Mouse (Mus musculus) olfactory bulb, adult 2 months (tissue): ENCODE data around the gene Rab31. TPM values are rescaled to one million over a fixed set of nuclear protein-coding genes. Genes with fewer than 3 reads are reported as not detected.
A peak's percentile ranks its signal among the peaks of the same experiment; 100 is the strongest.

Experiments
- H3K27ac ChIP-seq: fragments of 200-500 bp; 2 replicates; pipeline ENCODE4 v1.5.1; 2012; ENCODE audit warnings: low read depth, low read length; ENCODE audit not compliant: insufficient read depth
- H3K4me1 ChIP-seq: fragments of 200-500 bp; 2 replicates; pipeline ENCODE4 v1.6.1; 2012; ENCODE audit warnings: low read length; ENCODE audit not compliant: control insufficient read depth, insufficient read depth
- H3K4me3 ChIP-seq: fragments of 200-500 bp; 2 replicates; pipeline ENCODE4 v1.5.1; 2012; ENCODE audit warnings: mild to moderate bottlenecking, low read depth, low read length, moderate library complexity; ENCODE audit not compliant: insufficient read depth
- CTCF ChIP-seq: fragments of 200-500 bp; IDR thresholded peaks from 2 replicates; pipeline ENCODE4 v1.5.1; 2012; ENCODE audit warnings: low read depth, mild to moderate bottlenecking, low read length, moderate library complexity; ENCODE audit not compliant: insufficient read depth
- POLR2A ChIP-seq: fragments of 200-500 bp; IDR thresholded peaks from 2 replicates; pipeline ENCODE4 v1.6.1; 2012; ENCODE audit warnings: mild to moderate bottlenecking, low read depth, low read length, moderate library complexity; ENCODE audit not compliant: insufficient read depth
- WGBS: fragments of 180-500 bp; shearing (Covaris S2); methylation state at CpG from one replicate; pipeline ENCODE4 v1.1.7; 2018; 5-methylcytosine and 5-hydroxymethylcytosine counted together
- polyA plus RNA-seq: library from polyadenylated mRNA; stranded (reverse); fragments of >200 nt; gene quantifications from 2 replicates; pipeline ENCODE4 v1.2.4, GENCODE M21; 2012; ENCODE audit warnings: low replicate concordance; ENCODE audit not compliant: missing spikeins, insufficient read depth, insufficient read length

The Rab31 gene
- polyA plus RNA-seq, 1 experiment = not detected

DNA sequence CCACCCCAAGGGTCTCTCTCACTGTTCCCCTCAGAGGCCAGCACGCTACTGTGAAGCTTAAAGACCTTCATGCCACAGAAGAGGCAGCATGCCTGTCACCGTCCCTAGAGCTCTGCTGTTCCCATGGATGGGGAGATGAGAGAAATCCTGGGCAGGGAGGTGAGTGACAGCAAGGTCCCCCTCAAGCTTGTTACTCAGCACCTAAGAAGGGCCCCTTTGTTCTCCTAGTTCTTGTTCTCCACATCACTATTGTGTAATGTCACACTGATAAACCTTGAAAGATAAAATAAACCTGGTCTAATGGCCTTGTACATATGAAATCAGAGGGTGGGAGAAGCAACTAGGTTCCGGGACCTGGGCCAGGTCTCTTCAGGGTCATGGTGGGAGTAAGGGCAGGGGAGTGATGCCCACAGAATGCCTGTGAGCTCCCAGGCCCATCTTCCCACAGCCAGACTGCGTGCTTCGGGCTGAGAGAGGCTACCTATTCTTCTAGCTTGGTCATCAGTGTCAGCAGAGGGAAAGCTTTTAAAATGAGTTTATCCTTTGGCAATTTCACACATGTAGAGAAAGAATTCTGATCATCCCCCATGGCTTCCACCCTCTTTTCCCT lies 90.4 kb downstream of the Rab31 start:
- WGBS = 90% methylated on average over 5 of the region's 5 CpGs
- Histone ChIP-seq H3K27ac (no peak overlapping the region), H3K4me3 (no peak overlapping the region), H3K4me1 (peaks cover 9% of the 10 kb centered on the region)
- TF ChIP-seq CTCF (no peak), POLR2A (no peak)

GRCm38 (mm10) chr17:65681516-65681915 lies 91.0 kb downstream of the Rab31 start:
- Histone ChIP-seq H3K4me1 (peaks cover 9% of the 10 kb centered on the region), H3K27ac (no peak overlapping the region), H3K4me3 (no peak overlapping the region)
- TF ChIP-seq POLR2A (no peak), CTCF (no peak)
- WGBS = 74% methylated on average over 6 of the region's 6 CpGs

DNA sequence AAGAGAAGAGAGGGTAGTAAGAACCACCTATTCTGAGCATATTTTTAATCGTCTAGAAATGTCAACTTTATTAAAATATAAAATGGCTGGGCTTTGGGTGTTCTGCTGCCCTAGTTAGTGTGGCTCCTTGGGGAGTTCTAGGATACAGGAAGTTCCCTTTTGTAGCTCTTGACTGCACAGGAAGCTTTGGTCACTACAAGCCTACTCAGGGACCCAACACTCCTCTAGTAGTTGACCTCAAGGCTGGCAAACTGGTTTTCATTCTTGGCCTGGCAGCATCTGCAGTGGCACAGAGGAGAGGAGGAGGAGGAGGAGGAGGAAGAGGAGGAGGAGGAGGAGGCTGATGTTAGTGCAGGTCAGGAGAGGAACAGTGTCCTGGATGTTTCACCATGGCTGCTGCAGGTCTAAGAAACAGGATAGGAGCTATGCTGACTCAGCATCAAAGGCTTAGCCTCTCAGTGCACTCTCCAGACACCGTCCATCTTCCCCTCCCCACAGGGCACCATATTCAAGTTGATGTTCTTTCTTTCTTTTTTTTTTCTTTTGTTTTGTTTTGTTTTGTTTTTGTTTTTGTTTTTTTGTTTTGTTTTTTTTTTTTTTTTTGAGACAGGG lies 91.6 kb downstream of the Rab31 start:
- TF ChIP-seq CTCF = no peak
- no peak for TF ChIP-seq POLR2A
- no peak overlapping the region for H3K4me3 ChIP-seq
- WGBS = 88% methylated on average over 2 of the region's 2 CpGs
- peaks cover 9% of the 10 kb centered on the region for H3K4me1 ChIP-seq
- no peak overlapping the region for H3K27ac ChIP-seq

GRCm38 (mm10) chr17:65679806-65680446 lies 92.6 kb downstream of the Rab31 start:
- Histone ChIP-seq H3K4me1 (peaks cover 11% of the 10 kb centered on the region), H3K27ac (peak overlapping the region; percentile 24; the same call in 1 of the 2 replicates), H3K4me3 (no peak overlapping the region)
- no peak for TF ChIP-seq CTCF
- no peak for TF ChIP-seq POLR2A
- 50% methylated on average over 14 of the region's 14 CpGs for WGBS

DNA sequence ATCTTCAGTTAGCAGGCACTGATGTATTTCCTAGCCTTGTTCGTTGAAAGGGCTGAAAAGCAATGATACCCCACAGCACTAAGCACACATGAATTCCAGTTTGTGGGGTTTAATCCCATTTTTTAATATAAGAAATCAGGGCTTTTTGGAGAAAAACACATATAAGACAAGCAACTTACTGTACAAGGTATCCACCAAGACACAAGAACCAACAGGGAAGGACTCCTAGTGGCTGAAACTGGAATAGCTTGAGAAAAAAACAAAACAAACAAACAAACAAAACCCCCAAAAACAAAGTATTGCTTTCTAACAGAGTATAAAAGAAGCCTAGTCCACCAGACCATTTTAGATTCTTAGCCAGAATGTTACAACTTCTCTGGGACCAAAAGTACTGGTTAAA lies 94.8 kb downstream of the Rab31 start:
- Histone ChIP-seq H3K4me3 (no peak overlapping the region), H3K4me1 (peaks cover 11% of the 10 kb centered on the region), H3K27ac (no peak overlapping the region)
- TF ChIP-seq CTCF = no peak
- no peak for TF ChIP-seq POLR2A
- 89% methylated on average over 1 of the region's 1 CpGs for WGBS

GRCm38 (mm10) chr17:65676536-65676935 lies 96.0 kb downstream of the Rab31 start:
- TF ChIP-seq CTCF = no peak
- no peak for TF ChIP-seq POLR2A
- no peak overlapping the region for H3K4me3 ChIP-seq
- H3K4me1 ChIP-seq = peaks cover 9% of the 10 kb centered on the region
- WGBS = 96% methylated on average over 8 of the region's 8 CpGs
- H3K27ac ChIP-seq = no peak overlapping the region

- H3K4me1 ChIP-seq = peaks cover 8% of the 10 kb centered on the region
- TF ChIP-seq CTCF (no peak), POLR2A (no peak)
- H3K27ac ChIP-seq = no peak overlapping the region
- 81% methylated on average over 3 of the region's 3 CpGs for WGBS
- no peak overlapping the region for H3K4me3 ChIP-seq
Measured at GRCm38 (mm10) chr17:65675985-65676384, 96.6 kb downstream of the Rab31 start.

- Histone ChIP-seq H3K4me3 (no peak overlapping the region), H3K4me1 (peaks cover 2% of the 10 kb centered on the region), H3K27ac (0 out of 2 replicates have a peak overlapping the region, but pooled peaks have one; percentile 16)
- 48% methylated on average over 1 of the region's 1 CpGs for WGBS
- TF ChIP-seq CTCF = no peak
Measured at GRCm38 (mm10) chr17:65674710-65675171, 97.8 kb downstream of the Rab31 start.

- Histone ChIP-seq H3K27ac (no peak overlapping the region), H3K4me3 (no peak overlapping the region), H3K4me1 (peaks cover 2% of the 10 kb centered on the region; the same call in 1 of the 2 replicates)
- TF ChIP-seq POLR2A (no peak), CTCF (no peak)
- 93% methylated on average over 7 of the region's 7 CpGs for WGBS
Measured at GRCm38 (mm10) chr17:65672926-65673325, 99.6 kb downstream of the Rab31 start.
